Mouse (Mus musculus) limb, embryonic 13.5 days (tissue): ENCODE results near the gene Acsl6. TPM values are rescaled to one million over a fixed set of nuclear protein-coding genes. Genes with fewer than 3 reads are reported as not detected.

Experiments used
- ATAC-seq: fragments of 200-750 bp; cut with Nextera tagmentation; 2 replicates; pipeline ENCODE4 v1.8.0; 2017; ENCODE audit warnings: low read depth, moderate number of reproducible peaks, moderate TSS enrichment; ENCODE audit not compliant: low FRiP score
- H3K27ac ChIP-seq: fragments of 300-500 bp; sonication (generic); 2 replicates; pipeline ENCODE4 v1.5.1; 2015; ENCODE audit warnings: inconsistent platforms, mild to moderate bottlenecking, moderate library complexity
- H3K27me3 ChIP-seq: fragments of 300-500 bp; sonication (generic); 2 replicates; pipeline ENCODE4 v1.6.1; 2015; ENCODE audit warnings: mild to moderate bottlenecking, inconsistent platforms
- H3K36me3 ChIP-seq: fragments of 300-500 bp; sonication (generic); 2 replicates; pipeline ENCODE4 v1.6.1; 2015; ENCODE audit warnings: inconsistent platforms, mild to moderate bottlenecking, moderate library complexity
- H3K4me1 ChIP-seq: fragments of 300-500 bp; sonication (generic); 2 replicates; pipeline ENCODE4 v1.6.1; 2015; ENCODE audit warnings: inconsistent platforms
- H3K4me2 ChIP-seq: fragments of 300-500 bp; sonication (generic); replicated peaks from 2 replicates; pipeline ENCODE4 v1.6.1; 2015; ENCODE audit warnings: inconsistent platforms, mild to moderate bottlenecking, moderate library complexity
- H3K4me3 ChIP-seq: fragments of 300-500 bp; sonication (generic); 2 replicates; pipeline ENCODE4 v1.5.1; 2015; ENCODE audit warnings: moderate library complexity, mild to moderate bottlenecking, inconsistent platforms
- H3K9ac ChIP-seq: fragments of 300-500 bp; sonication (generic); 2 replicates; pipeline ENCODE4 v1.6.1; 2015; ENCODE audit warnings: mild to moderate bottlenecking, inconsistent platforms
- H3K9me3 ChIP-seq: fragments of 300-500 bp; sonication (generic); 2 replicates; pipeline ENCODE4 v1.6.1; 2016; ENCODE audit warnings: inconsistent platforms
- WGBS: fragments of 180-500 bp; shearing (Covaris S2); methylation state at CpG from one replicate; pipeline ENCODE4 v1.1.7; 2015; 5-methylcytosine and 5-hydroxymethylcytosine counted together
- polyA plus RNA-seq: library from polyadenylated mRNA; unstranded; fragments of >200 nt; fragmentation: Nextera tagmentation; extraction: Ambion mirVana; gene quantifications from 2 replicates; pipeline ENCODE4 v1.2.1, GENCODE M21; 2015

Acsl6 gene
- polyA plus RNA-seq, 1 experiment from 2014 or later: 1.0 TPM

- H3K27me3 ChIP-seq: no peaks in the 10 kb centered on the region
- ATAC-seq: no peak
These were observed 103.4 kb downstream of the Acsl6 start for GRCm38 (mm10) chr11:54406930-54407546.

GRCm38 (mm10) chr11:54410612-54411011, 107.0 kb downstream of the Acsl6 start:
- Histone ChIP-seq H3K4me1 (no peaks in the 10 kb centered on the region), H3K4me3 (no peak overlapping the region), H3K9me3 (no peaks in the 10 kb centered on the region), H3K4me2 (no peak overlapping the region), H3K9ac (no peak overlapping the region), H3K27ac (no peak overlapping the region), H3K27me3 (no peaks in the 10 kb centered on the region), H3K36me3 (no peaks in the 10 kb centered on the region)
- ATAC-seq: no peak

More at GRCm38 (mm10) chr11:54406930-54407546, 103.4 kb downstream of the Acsl6 start:
- Histone ChIP-seq H3K4me2 (no peak overlapping the region), H3K36me3 (no peaks in the 10 kb centered on the region), H3K27ac (no peak overlapping the region), H3K9ac (no peak overlapping the region), H3K4me3 (no peak overlapping the region), H3K4me1 (no peaks in the 10 kb centered on the region), H3K9me3 (no peaks in the 10 kb centered on the region)
- 78% methylated on average over 4 of the region's 4 CpGs for WGBS

GRCm38 (mm10) chr11:54413017-54413416, 109.4 kb downstream of the Acsl6 start:
- Histone ChIP-seq H3K4me1 (no peaks in the 10 kb centered on the region), H3K9ac (no peak overlapping the region), H3K36me3 (no peaks in the 10 kb centered on the region), H3K4me2 (no peak overlapping the region), H3K9me3 (no peaks in the 10 kb centered on the region), H3K4me3 (no peak overlapping the region), H3K27ac (no peak overlapping the region), H3K27me3 (no peaks in the 10 kb centered on the region)
- WGBS: 54% methylated on average over 6 of the region's 6 CpGs
- no peak for ATAC-seq

Other genes starting within 250 kb of the Acsl6 start
- 162 and 169 TPM in 2 replicates for gene Pdlim4, start 234.8 kb upstream of the Acsl6 start, polyA plus RNA-seq
- 81.3 and 84.9 TPM in 2 replicates for gene P4ha2, start 203.7 kb upstream of the Acsl6 start, polyA plus RNA-seq
- gene Csf2, start 54.1 kb upstream of the Acsl6 start, polyA plus RNA-seq: not detected in 2 replicates
- gene Il3, start 36.5 kb upstream of the Acsl6 start, polyA plus RNA-seq: not detected in 2 replicates
- not detected in 2 replicates for gene Meikin, start 66.9 kb downstream of the Acsl6 start, polyA plus RNA-seq
- 10.3 and 11.6 TPM in 2 replicates for gene Fnip1, start 134.4 kb downstream of the Acsl6 start, polyA plus RNA-seq
- gene Rapgef6, start 219.0 kb downstream of the Acsl6 start, polyA plus RNA-seq: 36.8 and 39.7 TPM in 2 replicates